Mouse (Mus musculus): ENCODE measurements around the gene Dnajb8.

DNA sequence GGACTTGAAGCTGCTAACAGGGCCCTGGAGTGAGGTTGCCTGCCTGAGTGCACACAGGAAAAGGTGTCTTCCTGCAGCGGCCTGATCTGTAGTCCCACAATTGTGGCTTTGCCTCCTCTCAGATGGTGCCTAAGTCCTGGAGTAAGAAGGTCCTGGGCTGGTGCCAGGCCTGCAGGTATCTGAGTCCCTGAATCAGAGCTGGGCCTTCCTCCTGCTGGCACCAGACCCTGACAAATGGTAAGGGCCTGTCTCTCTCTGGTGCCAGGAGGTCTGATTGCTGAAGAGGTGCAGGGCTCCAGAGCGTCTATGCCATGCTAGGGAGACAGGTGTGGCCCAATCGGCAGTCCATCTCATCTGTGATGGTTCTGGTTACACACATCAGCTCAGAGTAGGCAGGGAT lies 37.6 kb downstream of the Dnajb8 start:
- TF ChIP-seq MYC (IDR thresholded peaks at IDR 0.05; ENCODE audit: low read depth, low read length) (no peak), TBP (conservative IDR thresholded peaks at IDR 0.05; ENCODE audit: low read depth, low read length) (no peak), HCFC1 (IDR thresholded peaks at IDR 0.05; ENCODE audit: low read depth, low read length) (no peak), E2F4 (IDR thresholded peaks at IDR 0.05; ENCODE audit: insufficient replicate concordance, low read depth, low read length) (no peak), EP300 (IDR thresholded peaks at IDR 0.05; ENCODE audit: low read length) (no peak), POLR2A (IDR thresholded peaks at IDR 0.05; ENCODE audit: low read depth, low read length) (no peak), ZNF384 (IDR thresholded peaks at IDR 0.05; ENCODE audit: low read depth, low read length) (no peak), GABPA (IDR thresholded peaks at IDR 0.05; ENCODE audit: insufficient replicate concordance, low read depth, low read length) (no peak)

Data from CH12.LX (cell line).